Mouse (Mus musculus): Measurements from ENCODE around the gene Cox15. TPM values are rescaled to one million over a fixed set of nuclear protein-coding genes. Genes with fewer than 3 reads are reported as not detected.

The Cox15 gene
- total RNA-seq, 1 experiment from 2014 or later = 5.5 TPM

Other genes with a start within 250 kb of the Cox15 start
- 8.9 to 15.1 TPM (median 11.3 TPM) in 3 replicates for gene Got1, start 228.4 kb downstream of the Cox15 start, total RNA-seq (2017)
- gene Nkx2-3, start 140.7 kb downstream of the Cox15 start, total RNA-seq (2017) = not detected in 3 replicates
- gene Slc25a28, start 78.1 kb downstream of the Cox15 start, total RNA-seq (2017) = 68.7 to 103 TPM (median 101 TPM) in 3 replicates
- 1.5 to 10.0 TPM (median 6.4 TPM) in 3 replicates for gene Entpd7, start 63.3 kb downstream of the Cox15 start, total RNA-seq (2017)
- 17.4 to 33.6 TPM (median 27.9 TPM) in 3 replicates for gene Cutc, start within 50 bp of the Cox15 start, total RNA-seq (2017)
- 0.76 to 2.6 TPM (median 1.6 TPM) in 3 replicates for gene Abcc2, start 29.2 kb upstream of the Cox15 start, total RNA-seq (2017)
- gene Dnmbp, start 187.2 kb upstream of the Cox15 start, total RNA-seq (2017) = 8.7 to 12.2 TPM (median 9.3 TPM) in 3 replicates
- 1.2 TPM in 1 of 3 replicates, not detected in the others for gene Cpn1, start 233.6 kb upstream of the Cox15 start, total RNA-seq (2017)